Mouse (Mus musculus): Measurements from ENCODE around the gene Rhoa.

GRCm38 (mm10) chr9:108339886-108340257, 33.9 kb downstream of the Rhoa start:
- TF ChIP-seq POLR2AphosphoS5 (IDR thresholded peaks at IDR 0.05; ENCODE audit: insufficient replicate concordance, low read depth, low read length) (no peak), CTCF (IDR thresholded peaks at IDR 0.05; ENCODE audit: low read depth, low read length) (no peak), GATA1 (IDR thresholded peaks at IDR 0.05; ENCODE audit: borderline replicate concordance, low read length) (no peak)
